Mouse (Mus musculus): ENCODE measurements at regions not wholly inside any gene's neighbourhood (a gene's known extent, or its start where the extent isn't known, plus 50 kb on each side); places are given as distances from the start of the nearest gene placed in this dataset.

- DNase-seq (ENCODE audit: low spot score in 2 of 2), result no peak
- no peak overlapping the region for H3K27ac ChIP-seq
- H3K4me3 ChIP-seq, result no peak overlapping the region
- no peak for TF ChIP-seq CTCF (conservative IDR thresholded peaks at IDR 0.05)
Observed at GRCm38 (mm10) chr16:93131404-93131803, 305.5 kb upstream of the Runx1 start.

GRCm38 (mm10) chr16:93130622-93131021, 304.7 kb upstream of the Runx1 start:
- DNase-seq (ENCODE audit: low spot score in 2 of 2), result no peak
- Histone ChIP-seq H3K27ac (no peak overlapping the region), H3K4me3 (no peak overlapping the region)
- no peak for TF ChIP-seq CTCF (conservative IDR thresholded peaks at IDR 0.05)

- DNase-seq (ENCODE audit: low spot score in 2 of 2), result no peak
- Histone ChIP-seq H3K4me3 (no peak overlapping the region), H3K27ac (no peak overlapping the region)
- TF ChIP-seq CTCF (conservative IDR thresholded peaks at IDR 0.05), result no peak
Observed at GRCm38 (mm10) chr16:93123707-93124106, 297.8 kb upstream of the Runx1 start.

- no peak for TF ChIP-seq CTCF (conservative IDR thresholded peaks at IDR 0.05)
- Histone ChIP-seq H3K4me3 (no peak overlapping the region), H3K27ac (no peak overlapping the region)
- no peak for DNase-seq (ENCODE audit: low spot score in 2 of 2)
Observed at GRCm38 (mm10) chr16:93116111-93116969, 290.4 kb upstream of the Runx1 start.

- no peak for DNase-seq (ENCODE audit: low spot score in 2 of 2)
- Histone ChIP-seq H3K27ac (no peak overlapping the region), H3K4me3 (no peak overlapping the region)
- no peak for TF ChIP-seq CTCF (conservative IDR thresholded peaks at IDR 0.05)
Observed at GRCm38 (mm10) chr16:93110912-93111311, 285.0 kb upstream of the Runx1 start.

GRCm38 (mm10) chr16:93110451-93110850, 284.5 kb upstream of the Runx1 start:
- Histone ChIP-seq H3K4me3 (no peak overlapping the region), H3K27ac (no peak overlapping the region)
- no peak for TF ChIP-seq CTCF (conservative IDR thresholded peaks at IDR 0.05)
- DNase-seq (ENCODE audit: low spot score in 2 of 2), result no peak

GRCm38 (mm10) chr16:93109683-93110407, 283.9 kb upstream of the Runx1 start:
- H3K27ac ChIP-seq, result no peak overlapping the region
- H3K4me3 ChIP-seq, result no peak overlapping the region
- no peak for TF ChIP-seq CTCF (conservative IDR thresholded peaks at IDR 0.05)
- DNase-seq (ENCODE audit: low spot score in 2 of 2), result no peak

GRCm38 (mm10) chr16:93107524-93107845, 281.5 kb upstream of the Runx1 start:
- no peak overlapping the region for H3K4me3 ChIP-seq
- no peak for DNase-seq (ENCODE audit: low spot score in 2 of 2)

GRCm38 (mm10) chr16:93106811-93107523, 281.0 kb upstream of the Runx1 start:
- DNase-seq (ENCODE audit: low spot score in 2 of 2), result no peak
- H3K4me3 ChIP-seq, result no peak overlapping the region

More at GRCm38 (mm10) chr16:93107524-93107845, 281.5 kb upstream of the Runx1 start:
- TF ChIP-seq CTCF (conservative IDR thresholded peaks at IDR 0.05), result peak; percentile 24
- no peak overlapping the region for H3K27ac ChIP-seq

GRCm38 (mm10) chr16:93102174-93102573, 276.2 kb upstream of the Runx1 start:
- no peak overlapping the region for H3K27ac ChIP-seq
- no peak for TF ChIP-seq CTCF (conservative IDR thresholded peaks at IDR 0.05)
- no peak for DNase-seq (ENCODE audit: low spot score in 2 of 2)
- H3K4me3 ChIP-seq, result no peak overlapping the region

More at GRCm38 (mm10) chr16:93106811-93107523, 281.0 kb upstream of the Runx1 start:
- TF ChIP-seq CTCF (conservative IDR thresholded peaks at IDR 0.05), result no peak
- H3K27ac ChIP-seq, result no peak overlapping the region

- H3K27ac ChIP-seq, result no peak overlapping the region
- no peak for DNase-seq (ENCODE audit: low spot score in 2 of 2)
- H3K4me3 ChIP-seq, result no peak overlapping the region
- TF ChIP-seq CTCF (conservative IDR thresholded peaks at IDR 0.05), result no peak
Observed at GRCm38 (mm10) chr16:93098057-93098456, 272.1 kb upstream of the Runx1 start.

- TF ChIP-seq CTCF (conservative IDR thresholded peaks at IDR 0.05), result no peak
Observed at GRCm38 (mm10) chr16:93096175-93096574, 270.2 kb upstream of the Runx1 start.

GRCm38 (mm10) chr16:93092796-93093195, 266.8 kb upstream of the Runx1 start:
- H3K4me3 ChIP-seq, result no peak overlapping the region
- H3K27ac ChIP-seq, result no peak overlapping the region
- DNase-seq (ENCODE audit: low spot score in 2 of 2), result no peak
- TF ChIP-seq CTCF (conservative IDR thresholded peaks at IDR 0.05), result no peak

More at GRCm38 (mm10) chr16:93096175-93096574, 270.2 kb upstream of the Runx1 start:
- H3K27ac ChIP-seq, result no peak overlapping the region
- no peak overlapping the region for H3K4me3 ChIP-seq
- no peak for DNase-seq (ENCODE audit: low spot score in 2 of 2)

All from layer of hippocampus, adult 2 months (tissue).